Mouse (Mus musculus): ENCODE results near the gene Nxpe3. TPM values are rescaled to one million over a fixed set of nuclear protein-coding genes. Genes with fewer than 3 reads are reported as not detected.

The Nxpe3 gene
- 0.03 and 0.04 TPM in 2 replicates for polyA plus RNA-seq (2012; rRNA removed)

GRCm38 (mm10) chr16:55894893-55895650 lies at the start of gene Nxpe3:
Nxpe3 (minus strand) TSS chr16:55895285.

DNA sequence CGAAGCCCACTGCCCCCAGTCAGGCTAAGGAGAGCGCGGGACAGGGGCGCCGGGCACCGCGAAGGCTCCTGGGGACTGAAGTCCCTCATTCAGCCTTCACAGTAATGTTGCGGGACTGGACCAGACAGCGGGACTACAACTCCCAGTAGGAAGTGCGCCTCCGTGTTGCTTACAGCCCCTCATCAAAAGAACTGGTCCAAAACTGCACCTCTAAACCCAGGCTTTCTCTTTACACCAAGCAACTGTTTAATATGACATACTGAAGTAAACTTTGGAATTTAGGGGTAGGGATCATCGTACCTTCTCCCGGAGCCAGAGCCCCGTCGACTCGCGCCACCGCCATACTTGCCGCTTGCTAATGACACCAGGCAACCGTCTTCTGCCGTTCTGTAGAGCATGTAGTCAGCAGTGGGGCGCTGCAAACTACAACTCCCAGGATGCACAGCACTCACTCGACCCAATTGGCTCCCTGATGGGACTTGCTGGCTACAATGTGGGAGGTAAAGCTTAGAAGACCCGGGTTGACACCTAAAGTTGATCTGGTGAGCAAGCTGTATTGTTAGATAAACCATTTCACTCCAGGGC lies 39.5 kb upstream of the Nxpe3 start, which contains the start of gene Cep97:
Cep97 (minus strand) TSS at position 403 of the 585 bp plus-strand sequence.

GRCm38 (mm10) chr16:55838510-55839474 lies 56.3 kb downstream of the Nxpe3 start, which contains the start of gene Nfkbiz:
Nfkbiz (minus strand) TSS chr16:55838899.

Other genes starting within 250 kb of the Nxpe3 start
- 16.7 and 22.8 TPM in 2 replicates for gene Nfkbiz, start 56.4 kb downstream of the Nxpe3 start, polyA plus RNA-seq (2012; rRNA removed)
- gene Cep97, start 39.6 kb upstream of the Nxpe3 start, polyA plus RNA-seq (2012; rRNA removed) = 0.04 and 0.09 TPM in 2 replicates
- gene Rpl24, start 71.0 kb upstream of the Nxpe3 start, polyA plus RNA-seq (2012; rRNA removed) = 1.6 and 7.1 TPM in 2 replicates
- gene Zbtb11, start 78.6 kb upstream of the Nxpe3 start, polyA plus RNA-seq (2012; rRNA removed) = 0.74 and 0.95 TPM in 2 replicates
- gene Pcnp, start 134.5 kb upstream of the Nxpe3 start, polyA plus RNA-seq (2012; rRNA removed) = 0.99 and 1.5 TPM in 2 replicates
- gene Trmt10c, start 142.5 kb upstream of the Nxpe3 start, polyA plus RNA-seq (2012; rRNA removed) = 1.4 and 2.4 TPM in 2 replicates
- 0.11 and 0.36 TPM in 2 replicates for gene Senp7, start 153.1 kb upstream of the Nxpe3 start, polyA plus RNA-seq (2012; rRNA removed)

All from stomach, adult 2 months (tissue).